Mouse (Mus musculus): Measurements from ENCODE around the gene Ldb1. TPM values are rescaled to one million over a fixed set of nuclear protein-coding genes. Genes with fewer than 3 reads are reported as not detected.
"Not testable (repeated sequence)": the region's sequence is repeated elsewhere in the genome, so short reads cannot be mapped to it uniquely, and the experiment has no call there.

Ldb1 gene
- total RNA-seq, 2 experiments from 2014 or later = 113 to 123 TPM

DNA sequence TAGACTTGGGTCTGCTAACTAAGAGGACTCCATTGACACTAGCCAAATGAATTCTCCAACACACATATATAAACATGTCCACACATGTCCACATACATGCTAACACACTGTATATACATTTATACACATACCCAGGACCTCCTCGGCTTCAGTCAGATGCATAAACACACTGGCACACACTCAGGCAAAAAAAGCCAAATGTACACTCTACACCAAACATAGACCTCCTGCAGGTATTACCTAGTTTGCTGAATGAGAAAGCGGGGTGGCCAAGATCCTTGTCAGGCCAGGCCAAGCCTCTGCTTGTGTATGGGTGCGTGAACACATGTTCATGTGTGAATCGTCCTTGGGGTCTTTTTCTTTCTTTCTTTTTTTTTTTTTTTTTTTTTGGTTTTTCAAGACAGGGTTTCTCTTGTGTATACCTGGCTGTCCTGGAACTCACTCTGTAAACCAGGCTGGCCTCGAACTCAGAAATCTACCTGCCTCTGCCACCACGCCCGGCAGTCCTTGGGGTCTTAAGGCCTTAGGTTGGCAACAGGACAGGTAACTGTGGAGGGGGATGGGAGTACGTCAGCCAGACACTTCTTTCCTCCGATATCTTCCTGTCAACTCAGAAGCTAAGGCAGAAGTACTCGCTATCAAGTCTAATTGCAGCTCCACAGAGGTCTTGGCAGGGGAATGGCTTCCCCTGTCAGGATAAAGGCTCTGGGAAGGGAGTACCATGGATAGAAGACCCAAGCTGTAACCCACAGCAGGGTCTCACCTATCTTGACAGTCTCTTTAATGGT is 14.6 kb downstream of the Ldb1 start:
- DNase-seq (ENCODE audit: low spot score in 2 of 2) = no peak

DNA sequence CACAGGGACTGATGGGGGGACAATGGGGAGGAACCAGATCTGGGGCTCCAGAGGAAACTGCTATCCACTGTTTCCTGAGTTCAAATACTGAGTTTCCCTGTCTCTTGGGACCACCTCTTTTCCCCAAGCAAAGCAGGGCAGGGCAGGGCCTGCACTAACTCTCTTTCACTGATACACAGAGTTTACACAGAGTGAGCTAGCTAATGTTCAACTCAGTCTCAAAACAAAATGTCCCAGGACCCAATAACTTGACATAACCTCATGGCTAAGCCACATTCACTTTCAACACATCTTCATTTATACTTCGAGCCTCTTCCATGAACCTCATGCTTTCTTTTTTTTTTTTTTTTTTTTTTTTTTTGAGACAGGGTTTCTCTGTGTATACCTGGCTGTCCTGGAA is 15.4 kb downstream of the Ldb1 start:
- DNase-seq (ENCODE audit: low spot score in 2 of 2) = no peak

DNA sequence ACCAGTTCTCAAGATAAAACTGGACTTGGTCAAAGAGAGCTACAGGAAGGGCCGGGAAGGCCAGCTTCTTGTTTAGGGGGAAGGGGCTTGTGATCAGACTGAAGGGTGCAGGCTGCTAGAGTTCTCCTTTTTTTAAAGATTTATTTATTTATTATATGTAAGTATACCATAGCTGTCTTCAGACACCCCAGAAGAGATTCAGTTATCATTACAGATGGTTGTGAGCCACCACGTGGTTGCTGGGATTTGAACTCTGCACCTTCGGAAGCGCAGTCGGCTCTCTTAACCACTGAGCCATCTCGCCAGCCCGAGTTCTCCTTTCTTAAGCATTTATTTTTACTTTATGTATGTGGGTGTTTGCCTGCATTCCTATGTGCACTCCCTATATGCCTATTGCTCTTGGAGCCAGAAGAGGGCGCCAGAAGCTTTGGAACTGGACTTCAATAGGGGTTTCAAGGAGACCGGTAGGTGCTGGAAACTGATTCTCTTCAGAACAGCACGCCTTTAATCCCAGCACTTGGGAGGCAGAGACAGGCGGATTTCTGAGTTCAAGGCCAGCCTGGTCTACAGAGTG is 16.2 kb downstream of the Ldb1 start:
- DNase-seq (ENCODE audit: low spot score in 2 of 2) = no peak

DNA sequence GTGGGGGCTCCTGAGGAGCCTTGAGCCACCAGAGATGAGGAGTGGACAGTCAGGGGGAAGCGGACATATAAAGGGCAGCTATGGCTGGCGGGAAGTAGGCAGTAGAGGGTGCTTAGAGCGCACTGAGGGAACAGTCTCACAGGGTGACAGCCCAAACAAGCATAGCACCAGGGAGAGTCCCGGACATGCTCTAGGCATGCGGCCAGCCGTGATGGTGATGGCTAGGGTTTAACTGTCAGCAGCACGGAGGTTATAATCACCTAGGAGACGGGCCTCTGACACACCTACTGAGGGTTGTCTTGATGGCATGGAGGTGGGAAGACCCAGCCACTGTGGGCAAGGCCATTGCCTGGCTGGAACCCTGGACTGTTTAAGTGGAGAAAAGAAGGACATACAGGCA is 18.4 kb downstream of the Ldb1 start:
- no peak for DNase-seq (ENCODE audit: low spot score in 2 of 2)

- no peak for DNase-seq (ENCODE audit: low spot score in 2 of 2)
These were observed 20.1 kb downstream of the Ldb1 start for GRCm38 (mm10) chr19:46024959-46025358.

GRCm38 (mm10) chr19:46016023-46016422 is 29.0 kb downstream of the Ldb1 start:
- DNase-seq (ENCODE audit: low spot score in 2 of 2) = no peak

DNA sequence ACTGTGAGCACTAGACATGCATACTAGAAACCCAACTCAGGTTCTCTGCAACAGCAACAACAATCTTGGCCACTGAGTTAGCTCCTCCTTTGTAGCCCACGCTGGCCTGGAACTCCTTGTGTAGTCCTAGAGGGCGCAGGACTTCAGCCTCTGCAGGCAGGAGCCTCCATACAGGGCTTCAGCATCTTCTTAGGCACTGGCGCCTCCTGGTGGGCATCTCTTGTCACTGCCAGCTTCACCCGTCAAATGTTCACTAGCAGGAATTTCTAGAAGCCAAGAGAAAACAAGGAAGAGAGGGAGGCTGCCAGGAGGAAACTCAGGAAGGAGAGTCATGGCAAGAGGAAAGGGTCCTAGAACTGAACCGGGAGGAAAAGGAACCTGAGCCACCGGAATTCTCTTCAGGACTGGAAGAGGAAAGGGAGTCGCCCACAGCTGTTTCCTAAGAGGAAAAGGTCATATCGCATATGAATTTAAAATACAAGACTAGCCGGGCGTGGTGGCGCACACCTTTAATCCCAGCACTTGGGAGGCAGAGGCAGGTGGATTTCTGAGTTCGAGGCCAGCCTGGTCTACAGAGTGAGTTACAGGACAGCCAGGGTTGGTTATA is 30.3 kb downstream of the Ldb1 start:
- DNase-seq (ENCODE audit: low spot score in 2 of 2) = peak; percentile 88 to 91

GRCm38 (mm10) chr19:46005680-46006079 is 39.3 kb downstream of the Ldb1 start:
- DNase-seq (ENCODE audit: low spot score in 2 of 2) = no peak

DNA sequence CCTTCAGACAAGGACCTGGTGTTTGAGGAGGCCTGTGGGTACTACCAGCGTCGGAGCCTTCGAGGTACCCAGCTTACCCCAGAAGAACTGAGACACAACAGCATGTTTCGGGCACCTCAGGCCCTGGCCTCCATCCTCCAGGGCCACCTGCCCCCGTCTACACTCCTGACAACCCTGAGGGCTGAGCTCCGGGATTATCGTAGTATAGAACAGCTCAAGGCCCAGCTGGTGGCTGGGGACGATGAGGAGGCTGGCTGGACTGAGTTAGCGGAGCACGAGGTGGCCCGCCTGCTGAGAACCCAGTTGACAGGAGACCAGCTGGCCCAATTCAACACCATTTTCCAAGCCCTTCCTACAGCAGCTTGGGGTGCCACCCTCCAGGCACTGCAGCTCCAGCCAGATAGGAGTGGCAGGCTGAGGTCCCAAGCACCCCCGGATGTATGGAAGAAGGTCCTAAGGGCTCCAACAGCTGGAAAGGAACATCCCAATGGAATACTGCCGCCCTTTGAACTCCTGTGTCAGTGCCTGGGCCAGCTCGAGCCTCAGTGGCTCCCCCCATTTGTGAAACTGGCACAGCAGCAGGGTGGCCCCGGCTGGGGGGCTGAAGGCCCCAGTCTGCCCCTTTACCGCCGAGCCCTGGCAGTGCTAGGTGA is 40.1 kb downstream of the Ldb1 start:
- no peak for DNase-seq (ENCODE audit: low spot score in 2 of 2)

- DNase-seq (ENCODE audit: low spot score in 2 of 2) = peak; percentile 66 to 78
These were observed 41.4 kb downstream of the Ldb1 start, which contains the start of gene Hps6 for GRCm38 (mm10) chr19:46003371-46004226. Gene Hps6, plus strand, starts transcription at chr19:46003508.

DNA sequence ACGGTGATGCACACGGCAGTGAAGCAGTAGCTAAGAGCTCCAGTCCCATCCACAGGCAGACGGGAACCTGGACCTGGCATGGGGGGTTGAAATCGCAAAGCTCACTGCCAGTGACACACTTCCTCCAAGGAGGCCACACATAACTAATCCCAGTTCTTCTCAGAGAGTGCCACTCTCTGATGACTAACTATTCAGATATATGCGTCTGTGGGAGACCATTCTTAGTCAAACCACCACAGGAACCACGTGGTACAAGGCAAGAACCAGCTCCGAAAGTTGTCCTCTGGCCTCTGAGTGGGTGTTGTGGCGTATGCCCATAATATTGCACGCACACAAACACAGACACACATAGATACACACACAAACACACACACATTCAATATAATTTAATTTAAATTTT is 42.7 kb downstream of the Ldb1 start:
- DNase-seq (ENCODE audit: low spot score in 2 of 2) = no peak

DNA sequence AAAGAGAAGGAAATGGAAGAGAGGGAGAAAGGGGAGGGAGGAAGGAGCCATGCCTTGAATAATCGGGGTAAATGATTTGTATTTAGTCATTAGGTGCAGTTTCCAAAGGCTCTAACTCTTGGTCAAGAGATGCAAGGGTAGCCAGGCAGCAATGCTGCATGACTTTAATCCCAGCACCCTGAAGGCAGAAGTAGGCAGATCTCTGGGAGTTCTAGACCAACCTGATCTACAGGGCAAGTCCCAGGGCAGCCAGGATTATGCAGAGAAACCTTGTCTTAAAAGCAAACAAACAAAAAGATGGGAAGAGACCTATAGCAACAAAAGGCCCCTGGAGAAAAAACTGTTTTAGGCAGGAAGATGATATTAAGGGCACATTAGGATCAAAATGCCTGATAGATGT is 45.6 kb downstream of the Ldb1 start:
- no peak for DNase-seq (ENCODE audit: low spot score in 2 of 2)

- DNase-seq (ENCODE audit: low spot score in 2 of 2) = no peak
These were observed 46.3 kb downstream of the Ldb1 start for GRCm38 (mm10) chr19:45998694-45999217.

DNA sequence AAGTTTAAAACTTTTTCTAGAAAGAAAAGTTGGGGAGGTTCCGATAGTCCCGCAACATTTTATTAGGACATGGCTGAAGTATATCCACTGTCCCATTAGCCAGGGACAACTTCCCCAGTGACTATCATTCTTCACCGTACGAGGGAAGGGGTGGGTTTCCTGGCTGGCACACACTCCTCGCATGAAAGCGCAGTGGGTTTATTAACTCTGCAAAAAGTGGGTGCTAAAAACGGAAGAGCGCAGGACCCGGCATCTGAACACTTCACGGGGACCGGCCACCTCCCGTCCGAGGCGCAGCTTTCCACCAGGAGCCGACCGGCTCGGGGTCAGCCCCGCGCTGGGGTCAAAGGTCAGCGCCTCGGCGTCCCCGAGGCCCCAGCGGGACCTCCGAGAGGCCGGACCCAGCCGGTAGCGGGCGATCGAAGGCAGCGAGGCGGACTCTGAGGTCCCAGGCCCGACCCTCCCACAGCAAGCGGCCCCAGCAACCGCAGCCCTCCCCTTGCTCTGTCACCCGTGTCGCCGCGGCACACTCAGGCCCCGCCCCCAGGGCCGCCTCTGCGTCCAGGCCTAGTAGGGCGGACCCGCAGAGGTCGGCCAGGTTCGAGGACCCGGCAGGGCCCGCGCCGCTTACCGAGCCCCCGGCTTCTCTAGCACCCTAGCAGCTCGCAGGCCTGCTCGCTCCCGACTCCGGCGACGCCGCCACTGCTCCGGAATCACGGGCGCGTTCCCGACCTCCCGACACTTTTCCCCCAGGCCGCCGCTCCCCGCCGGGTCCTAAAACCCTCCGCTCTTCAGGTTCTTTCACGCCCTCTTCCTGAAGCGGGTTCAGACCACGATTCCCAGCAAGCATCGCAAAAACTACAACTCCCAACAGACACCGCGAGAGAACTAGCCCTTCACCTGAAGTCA is 47.0 kb downstream of the Ldb1 start, which contains the start of gene Armh3:
Gene Armh3, minus strand, starts transcription at position 704 of the 909 bp plus-strand sequence.
- peak; percentile 92 to 96 for DNase-seq (ENCODE audit: low spot score in 2 of 2)

DNA sequence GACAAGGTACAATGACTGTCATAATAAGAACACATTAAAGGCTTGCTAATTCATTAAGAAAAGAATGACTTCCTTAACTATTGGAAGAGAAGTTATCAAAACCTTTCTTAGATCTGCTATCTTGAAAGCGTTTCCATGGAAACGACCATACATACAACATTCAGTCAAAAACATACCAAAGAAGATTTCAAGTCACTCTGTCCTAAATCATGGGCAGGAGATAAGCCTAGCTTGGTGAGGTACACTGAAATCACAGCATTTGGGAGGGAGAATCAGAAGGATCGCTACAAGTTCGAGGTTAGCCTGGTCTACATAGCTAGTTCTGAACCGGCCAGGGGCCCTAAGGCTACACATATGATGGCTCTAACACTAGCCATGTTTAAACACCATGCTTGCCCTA is 47.6 kb downstream of the Ldb1 start:
- DNase-seq (ENCODE audit: low spot score in 2 of 2) = no peak

GRCm38 (mm10) chr19:45993981-45994737 is 50.9 kb downstream of the Ldb1 start:
- DNase-seq (ENCODE audit: low spot score in 2 of 2) = no peak

GRCm38 (mm10) chr19:45993441-45993840 is 51.6 kb downstream of the Ldb1 start:
- not testable (repeated sequence) for DNase-seq (ENCODE audit: low spot score in 2 of 2)

DNA sequence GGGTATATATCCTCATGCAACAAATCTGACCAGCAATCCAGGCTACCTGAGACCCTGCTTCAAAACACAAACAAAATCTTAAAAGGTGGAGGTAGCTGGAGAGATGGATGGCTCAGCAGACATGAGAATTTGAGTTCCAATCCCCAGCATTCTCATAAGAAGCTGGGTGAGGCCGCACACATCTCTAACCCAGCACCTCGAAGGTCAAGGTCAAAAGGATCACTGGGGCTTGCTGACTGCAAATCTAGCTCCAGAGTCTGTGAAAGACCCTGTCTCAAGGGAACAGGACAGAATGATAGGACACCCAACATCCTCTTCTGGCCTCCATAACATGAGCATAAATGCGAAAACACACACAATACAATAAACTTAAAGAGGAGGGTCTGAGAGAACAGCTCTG is 53.8 kb downstream of the Ldb1 start:
- DNase-seq (ENCODE audit: low spot score in 2 of 2) = no peak

GRCm38 (mm10) chr19:45988238-45988637 is 56.8 kb downstream of the Ldb1 start:
- DNase-seq (ENCODE audit: low spot score in 2 of 2) = no peak
